Mouse (Mus musculus): ENCODE data around the gene Itgb5. TPM values are rescaled to one million over a fixed set of nuclear protein-coding genes. Genes with fewer than 3 reads are reported as not detected.

Gene Itgb5
- polyA plus RNA-seq, 1 experiment from 2014 or later = 25.0 TPM

DNA sequence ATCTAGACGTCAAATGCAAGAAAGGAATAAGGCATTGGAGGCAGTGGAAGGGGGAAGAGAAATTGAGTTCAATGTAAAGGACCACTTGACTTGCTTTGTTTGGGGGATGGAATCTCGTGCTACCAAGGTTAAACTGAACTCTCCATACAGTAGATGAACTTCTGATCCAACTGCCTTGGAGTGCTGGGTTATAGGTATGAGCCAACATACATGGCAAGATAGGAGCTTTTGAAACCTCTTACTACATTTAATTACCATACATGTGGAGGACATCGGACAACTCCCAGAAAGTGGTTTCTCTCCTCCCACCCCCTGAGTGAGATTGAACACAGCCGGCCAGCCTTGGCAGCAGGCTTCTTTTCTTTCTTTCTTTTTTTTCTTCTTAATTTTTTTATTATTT lies 34.4 kb upstream of the Itgb5 start:
- no peak overlapping the region for H3K9ac ChIP-seq (ENCODE audit: low read depth, low read length)
- no peaks in the 10 kb centered on the region for H3K9me3 ChIP-seq (ENCODE audit: control insufficient read depth, low read length)
- H3K4me2 ChIP-seq = peak overlapping the region; percentile 41
- 48% methylated on average over 4 of the region's 4 CpGs for WGBS
- peak overlapping the region; percentile 10; the same call in 1 of the 2 replicates for H3K27ac ChIP-seq (ENCODE audit: low read depth, low read length)
- no peaks in the 10 kb centered on the region for H3K36me3 ChIP-seq (ENCODE audit: control insufficient read depth, insufficient read depth, low read length)
- DNase-seq (ENCODE audit: low spot score) (no peak), ATAC-seq (replicated peaks; ENCODE audit: low FRiP score) (no peak)
- H3K27me3 ChIP-seq (replicated peaks; ENCODE audit: control insufficient read depth, insufficient read depth, low read length) = no peaks in the 10 kb centered on the region
- peak overlapping the region; percentile 24; the same call in 1 of the 2 replicates for H3K4me3 ChIP-seq (ENCODE audit: low read depth, low read length)
- peaks cover 5% of the 10 kb centered on the region; the same call in 1 of the 2 replicates for H3K4me1 ChIP-seq (replicated peaks; ENCODE audit: control insufficient read depth, insufficient read depth, low read length)

- H3K27ac ChIP-seq (ENCODE audit: low read depth, low read length) = peak overlapping the region; percentile 41; the same call in 1 of the 2 replicates
- WGBS = 37% methylated on average over 6 of the region's 6 CpGs
- no peaks in the 10 kb centered on the region for H3K27me3 ChIP-seq (replicated peaks; ENCODE audit: control insufficient read depth, insufficient read depth, low read length)
- H3K4me2 ChIP-seq = peak overlapping the region; percentile 39
- DNase-seq (ENCODE audit: low spot score) (no peak), ATAC-seq (replicated peaks; ENCODE audit: low FRiP score) (no peak)
- peaks cover 5% of the 10 kb centered on the region; the same call in 1 of the 2 replicates for H3K4me1 ChIP-seq (replicated peaks; ENCODE audit: control insufficient read depth, insufficient read depth, low read length)
- peak overlapping the region; percentile 31; the same call in 1 of the 2 replicates for H3K9ac ChIP-seq (ENCODE audit: low read depth, low read length)
- no peaks in the 10 kb centered on the region for H3K36me3 ChIP-seq (ENCODE audit: control insufficient read depth, insufficient read depth, low read length)
- no peaks in the 10 kb centered on the region for H3K9me3 ChIP-seq (ENCODE audit: control insufficient read depth, low read length)
- H3K4me3 ChIP-seq (ENCODE audit: low read depth, low read length) = peak overlapping the region; percentile 23
Measured at GRCm38 (mm10) chr16:33795887-33796286, 33.6 kb upstream of the Itgb5 start.

DNA sequence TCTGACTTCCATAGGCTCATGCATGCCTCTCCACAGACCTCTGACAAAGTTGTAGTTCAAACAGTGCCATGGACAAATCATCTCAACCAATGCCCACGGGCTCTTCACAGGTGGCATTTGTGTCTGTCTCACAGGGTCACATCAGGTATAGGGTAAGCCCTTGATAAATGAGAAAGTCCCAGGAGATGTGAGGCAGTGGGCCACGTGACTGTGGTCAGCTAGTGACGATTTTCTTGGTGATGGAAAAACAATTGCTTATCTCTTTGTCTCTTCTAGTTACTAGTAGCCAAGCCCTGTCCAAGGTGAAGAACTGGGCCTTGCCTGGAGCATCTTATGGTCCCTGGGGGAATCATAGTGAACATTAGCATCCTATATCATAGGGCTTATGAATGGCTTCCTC lies 32.7 kb upstream of the Itgb5 start:
- Histone ChIP-seq H3K4me2 (peak overlapping the region; percentile 39; the same call in 1 of the 2 replicates), H3K9ac (ENCODE audit: low read depth, low read length) (no peak overlapping the region), H3K4me3 (ENCODE audit: low read depth, low read length) (no peak overlapping the region), H3K9me3 (ENCODE audit: control insufficient read depth, low read length) (no peaks in the 10 kb centered on the region), H3K27ac (ENCODE audit: low read depth, low read length) (no peak overlapping the region), H3K36me3 (ENCODE audit: control insufficient read depth, insufficient read depth, low read length) (no peaks in the 10 kb centered on the region), H3K4me1 (replicated peaks; ENCODE audit: control insufficient read depth, insufficient read depth, low read length) (peaks cover 5% of the 10 kb centered on the region; the same call in 1 of the 2 replicates), H3K27me3 (replicated peaks; ENCODE audit: control insufficient read depth, insufficient read depth, low read length) (no peaks in the 10 kb centered on the region)
- ATAC-seq (replicated peaks; ENCODE audit: low FRiP score) = no peak
- no peak for DNase-seq (ENCODE audit: low spot score)
- WGBS = 67% methylated on average over 3 of the region's 3 CpGs

GRCm38 (mm10) chr16:33797860-33798259 lies 31.6 kb upstream of the Itgb5 start:
- Histone ChIP-seq H3K27ac (ENCODE audit: low read depth, low read length) (no peak overlapping the region), H3K4me1 (replicated peaks; ENCODE audit: control insufficient read depth, insufficient read depth, low read length) (peaks cover 5% of the 10 kb centered on the region; the same call in 1 of the 2 replicates), H3K27me3 (replicated peaks; ENCODE audit: control insufficient read depth, insufficient read depth, low read length) (no peaks in the 10 kb centered on the region), H3K4me2 (no peak overlapping the region), H3K36me3 (ENCODE audit: control insufficient read depth, insufficient read depth, low read length) (no peaks in the 10 kb centered on the region), H3K4me3 (ENCODE audit: low read depth, low read length) (no peak overlapping the region), H3K9ac (ENCODE audit: low read depth, low read length) (no peak overlapping the region), H3K9me3 (ENCODE audit: control insufficient read depth, low read length) (no peaks in the 10 kb centered on the region)
- DNase-seq (ENCODE audit: low spot score) (no peak), ATAC-seq (replicated peaks; ENCODE audit: low FRiP score) (no peak)
- 38% methylated on average over 5 of the region's 5 CpGs for WGBS

- Histone ChIP-seq H3K36me3 (ENCODE audit: control insufficient read depth, insufficient read depth, low read length) (no peaks in the 10 kb centered on the region), H3K9ac (ENCODE audit: low read depth, low read length) (no peak overlapping the region), H3K9me3 (ENCODE audit: control insufficient read depth, low read length) (peaks cover 3% of the 10 kb centered on the region; the same call in 1 of the 2 replicates), H3K4me3 (ENCODE audit: low read depth, low read length) (no peak overlapping the region), H3K27ac (ENCODE audit: low read depth, low read length) (no peak overlapping the region), H3K27me3 (replicated peaks; ENCODE audit: control insufficient read depth, insufficient read depth, low read length) (no peaks in the 10 kb centered on the region), H3K4me1 (replicated peaks; ENCODE audit: control insufficient read depth, insufficient read depth, low read length) (no peaks in the 10 kb centered on the region), H3K4me2 (no peak overlapping the region)
- 62% methylated on average over 3 of the region's 3 CpGs for WGBS
- DNase-seq (ENCODE audit: low spot score) (no peak), ATAC-seq (replicated peaks; ENCODE audit: low FRiP score) (no peak)
Measured at GRCm38 (mm10) chr16:33810002-33810401, 19.5 kb upstream of the Itgb5 start.

GRCm38 (mm10) chr16:33818413-33819165 lies 10.9 kb upstream of the Itgb5 start:
- no peak overlapping the region for H3K4me2 ChIP-seq
- 84% methylated on average over 7 of the region's 7 CpGs for WGBS
- no peak overlapping the region for H3K9ac ChIP-seq (ENCODE audit: low read depth, low read length)
- no peak overlapping the region for H3K27ac ChIP-seq (ENCODE audit: low read depth, low read length)
- DNase-seq (ENCODE audit: low spot score) (no peak), ATAC-seq (replicated peaks; ENCODE audit: low FRiP score) (no peak)
- H3K9me3 ChIP-seq (ENCODE audit: control insufficient read depth, low read length) = no peaks in the 10 kb centered on the region
- no peaks in the 10 kb centered on the region for H3K27me3 ChIP-seq (replicated peaks; ENCODE audit: control insufficient read depth, insufficient read depth, low read length)
- no peak overlapping the region for H3K4me3 ChIP-seq (ENCODE audit: low read depth, low read length)
- H3K36me3 ChIP-seq (ENCODE audit: control insufficient read depth, insufficient read depth, low read length) = no peaks in the 10 kb centered on the region
- no peaks in the 10 kb centered on the region for H3K4me1 ChIP-seq (replicated peaks; ENCODE audit: control insufficient read depth, insufficient read depth, low read length)

- no peaks in the 10 kb centered on the region for H3K27me3 ChIP-seq (replicated peaks; ENCODE audit: control insufficient read depth, insufficient read depth, low read length)
- H3K4me2 ChIP-seq = no peak overlapping the region
- H3K4me1 ChIP-seq (replicated peaks; ENCODE audit: control insufficient read depth, insufficient read depth, low read length) = no peaks in the 10 kb centered on the region
- 21% methylated on average over 17 of the region's 17 CpGs for WGBS
- no peaks in the 10 kb centered on the region for H3K9me3 ChIP-seq (ENCODE audit: control insufficient read depth, low read length)
- DNase-seq (ENCODE audit: low spot score) (peak; percentile 64), ATAC-seq (replicated peaks; ENCODE audit: low FRiP score) (no peak)
- H3K27ac ChIP-seq (ENCODE audit: low read depth, low read length) = no peak overlapping the region
- H3K36me3 ChIP-seq (ENCODE audit: control insufficient read depth, insufficient read depth, low read length) = no peaks in the 10 kb centered on the region
- no peak overlapping the region for H3K9ac ChIP-seq (ENCODE audit: low read depth, low read length)
- no peak overlapping the region for H3K4me3 ChIP-seq (ENCODE audit: low read depth, low read length)
Measured at GRCm38 (mm10) chr16:33820269-33821178, 8.9 kb upstream of the Itgb5 start.

- ATAC-seq (replicated peaks; ENCODE audit: low FRiP score) = no peak
Measured at GRCm38 (mm10) chr16:33824603-33825002, 4.9 kb upstream of the Itgb5 start.

More at GRCm38 (mm10) chr16:33824603-33825002, 4.9 kb upstream of the Itgb5 start:
- H3K36me3 ChIP-seq (ENCODE audit: control insufficient read depth, insufficient read depth, low read length) = no peaks in the 10 kb centered on the region
- no peak overlapping the region for H3K4me3 ChIP-seq (ENCODE audit: low read depth, low read length)
- DNase-seq (ENCODE audit: low spot score) = no peak
- no peaks in the 10 kb centered on the region for H3K9me3 ChIP-seq (ENCODE audit: control insufficient read depth, low read length)
- no peak overlapping the region for H3K9ac ChIP-seq (ENCODE audit: low read depth, low read length)
- no peak overlapping the region for H3K27ac ChIP-seq (ENCODE audit: low read depth, low read length)
- no peak overlapping the region for H3K4me2 ChIP-seq
- peaks cover 20% of the 10 kb centered on the region for H3K27me3 ChIP-seq (replicated peaks; ENCODE audit: control insufficient read depth, insufficient read depth, low read length)
- no peaks in the 10 kb centered on the region for H3K4me1 ChIP-seq (replicated peaks; ENCODE audit: control insufficient read depth, insufficient read depth, low read length)
- 89% methylated on average over 6 of the region's 6 CpGs for WGBS
